Mouse (Mus musculus) ES-Bruce4 (cell line): Measurements from ENCODE around the gene Stox2.

Experiments
- CTCF ChIP-seq: IDR thresholded peaks from one replicate; pipeline ENCODE4 v1.8.1; 2011; ENCODE audit warnings: low read depth, low read length
- EP300 ChIP-seq: IDR thresholded peaks from 2 replicates; pipeline ENCODE4 v1.6.1; 2011; ENCODE audit warnings: low read depth, low read length; ENCODE audit not compliant: insufficient read depth
- POLR2A ChIP-seq: IDR thresholded peaks from one replicate; pipeline ENCODE4 v1.8.1; 2011; ENCODE audit warnings: low read length; ENCODE audit not compliant: insufficient read depth

GRCm38 (mm10) chr8:47345085-47345771, 100.9 kb downstream of the Stox2 start:
- TF ChIP-seq CTCF (no peak), POLR2A (no peak), EP300 (no peak)
